Mouse (Mus musculus): ENCODE data around the gene Ifitm3.
"Not testable (repeated sequence)": the region's sequence is repeated elsewhere in the genome, so short reads cannot be mapped to it uniquely, and the experiment has no call there.

Ifitm3 gene

GRCm38 (mm10) chr7:141010593-141010992 lies at the start of gene Ifitm3:
Gene Ifitm3, minus strand, starts transcription at chr7:141010770.
- DNase-seq (ENCODE audit: low read depth): peak; percentile 83

DNA sequence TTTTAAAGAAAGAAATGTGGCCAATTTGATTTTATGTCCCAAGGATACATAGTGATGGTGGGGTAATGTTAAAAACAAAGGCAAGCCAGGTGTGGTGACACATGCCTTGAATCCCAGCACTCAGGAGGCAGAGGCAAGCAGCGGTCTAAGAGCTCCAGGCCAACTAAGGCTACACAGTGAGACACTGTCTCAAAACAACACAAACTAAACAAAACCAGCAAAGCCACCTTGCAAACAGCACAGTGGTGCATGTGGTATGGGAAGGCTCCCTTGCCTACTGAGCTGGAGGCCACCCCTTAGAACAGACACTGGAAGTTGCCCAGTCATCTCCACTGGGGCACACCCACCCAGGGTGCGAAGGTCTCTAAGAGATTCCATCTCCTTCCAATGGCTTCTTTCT lies 49.4 kb upstream of the Ifitm3 start:
- DNase-seq (ENCODE audit: low read depth): no peak

DNA sequence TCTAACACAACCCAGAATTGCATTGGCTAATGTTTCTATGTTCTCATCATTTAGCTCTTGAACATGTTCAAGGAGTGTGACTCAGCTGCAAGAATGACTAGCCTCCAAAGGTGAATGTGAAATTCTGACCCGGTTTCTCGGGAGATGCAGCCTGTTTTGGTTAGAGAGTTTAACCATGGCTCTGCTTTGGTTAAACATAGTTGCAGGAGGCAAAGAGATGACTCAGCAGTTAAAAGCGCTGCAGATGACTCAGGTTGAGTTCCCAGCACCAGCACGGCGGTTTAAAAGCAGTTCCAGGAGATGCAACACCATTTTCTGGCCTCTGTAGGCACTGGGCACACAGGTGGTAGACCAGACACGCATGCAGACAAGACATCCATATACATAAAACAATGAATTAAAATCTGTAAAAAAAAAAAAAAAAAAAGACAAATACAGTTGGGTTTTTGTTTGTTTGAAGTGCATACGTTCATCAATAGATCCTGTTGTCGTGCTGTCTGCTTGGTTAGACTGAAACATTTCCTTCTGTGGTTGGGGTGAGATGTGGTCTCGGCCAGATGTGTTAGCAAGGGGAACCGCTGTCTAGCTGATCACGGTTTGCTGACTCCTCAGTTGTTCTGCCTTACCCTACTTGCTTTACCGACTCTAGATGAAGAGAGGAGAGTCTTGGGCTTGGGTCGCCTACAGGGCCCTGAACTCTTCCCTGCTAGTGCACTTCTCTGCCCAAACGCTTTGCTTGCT lies 48.2 kb upstream of the Ifitm3 start:
- peak; percentile 78 for DNase-seq (ENCODE audit: low read depth)

- DNase-seq (ENCODE audit: low read depth): no peak
Observed at GRCm38 (mm10) chr7:141057541-141057940, 47.0 kb upstream of the Ifitm3 start.

DNA sequence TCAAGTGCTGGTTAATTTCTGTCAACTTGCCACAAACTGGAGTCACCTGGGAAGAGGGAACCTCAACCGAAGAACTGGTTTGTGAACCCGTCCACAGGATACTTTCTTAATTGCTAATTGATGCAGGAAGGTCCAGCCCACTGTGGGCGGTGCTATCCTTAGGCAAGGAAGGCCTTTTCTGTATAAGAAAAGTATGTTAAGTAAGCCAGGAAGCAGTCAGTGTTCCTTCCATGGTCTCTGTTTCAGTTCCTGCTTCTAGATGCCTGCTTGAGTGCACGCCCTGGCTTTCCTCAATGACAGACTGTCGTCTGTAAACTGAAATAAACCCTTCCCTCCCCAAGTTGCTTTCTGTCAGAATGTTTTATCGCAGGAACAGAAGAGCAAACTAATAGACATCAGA lies 46.4 kb upstream of the Ifitm3 start:
- DNase-seq (ENCODE audit: low read depth): no peak

DNA sequence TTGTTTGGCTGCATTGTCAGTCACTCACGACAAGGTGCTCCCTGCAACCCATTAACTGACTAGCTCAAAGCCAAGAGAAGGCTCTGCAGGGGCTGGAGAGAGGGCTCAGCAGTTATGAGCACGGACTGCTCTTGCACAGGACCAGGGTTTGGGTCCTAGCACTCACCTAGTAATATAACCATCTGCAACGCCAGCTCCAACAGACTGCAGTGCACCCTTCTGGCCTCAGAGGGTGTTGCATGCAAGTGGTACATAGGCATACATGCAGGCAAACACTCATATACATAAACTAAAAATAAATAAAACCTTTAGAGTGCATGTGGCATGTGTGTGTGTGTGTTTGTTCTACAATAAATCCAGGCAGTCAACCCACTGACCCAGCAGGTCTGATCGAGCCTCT lies 45.2 kb upstream of the Ifitm3 start:
- DNase-seq (ENCODE audit: low read depth): no peak

DNA sequence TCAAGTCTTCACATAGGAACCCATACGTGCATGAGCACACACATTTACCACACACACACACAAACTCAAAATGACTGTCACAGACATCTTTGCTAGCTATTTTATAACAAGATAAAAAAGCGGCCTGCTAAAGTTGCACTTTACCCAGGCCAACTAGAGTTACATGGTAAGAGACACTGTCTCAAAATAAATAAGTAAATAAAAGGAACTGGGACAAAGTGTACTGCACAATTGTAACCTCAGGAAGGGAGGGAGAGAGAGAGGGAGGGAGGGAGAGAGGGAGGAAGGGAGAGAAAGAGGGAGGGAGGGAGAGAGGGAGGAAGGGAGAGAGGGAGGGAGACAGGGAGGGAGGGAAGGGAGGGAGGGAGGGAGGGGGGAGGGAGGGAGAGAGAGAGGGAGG lies 41.9 kb upstream of the Ifitm3 start:
- DNase-seq (ENCODE audit: low read depth): no peak

DNA sequence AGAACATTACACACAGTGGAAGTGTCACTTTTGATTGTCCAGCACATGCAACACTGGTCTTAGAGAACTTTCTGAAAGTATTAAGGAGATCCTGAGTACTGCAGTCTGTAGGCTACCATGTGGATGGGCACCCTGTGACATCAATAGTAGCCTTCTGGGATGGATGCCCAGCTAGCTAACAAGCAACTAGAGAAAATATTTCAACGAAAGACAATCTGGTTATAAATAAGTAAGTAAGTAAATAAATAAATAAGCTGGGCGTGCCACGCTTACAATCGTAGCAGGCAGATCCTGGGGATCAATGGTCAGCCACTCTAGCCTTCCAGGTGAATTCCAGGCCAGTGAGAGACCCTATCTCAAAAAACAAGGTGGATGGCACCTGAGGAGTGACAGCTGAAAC lies 41.4 kb upstream of the Ifitm3 start:
- DNase-seq (ENCODE audit: low read depth): no peak

GRCm38 (mm10) chr7:141051060-141051685 lies 40.6 kb upstream of the Ifitm3 start:
- no peak for DNase-seq (ENCODE audit: low read depth)

- peak; percentile 37 for DNase-seq (ENCODE audit: low read depth)
Observed at GRCm38 (mm10) chr7:141049326-141049725, 38.8 kb upstream of the Ifitm3 start.

GRCm38 (mm10) chr7:141048226-141049218 lies 38.0 kb upstream of the Ifitm3 start:
- DNase-seq (ENCODE audit: low read depth): peak; percentile 97

DNA sequence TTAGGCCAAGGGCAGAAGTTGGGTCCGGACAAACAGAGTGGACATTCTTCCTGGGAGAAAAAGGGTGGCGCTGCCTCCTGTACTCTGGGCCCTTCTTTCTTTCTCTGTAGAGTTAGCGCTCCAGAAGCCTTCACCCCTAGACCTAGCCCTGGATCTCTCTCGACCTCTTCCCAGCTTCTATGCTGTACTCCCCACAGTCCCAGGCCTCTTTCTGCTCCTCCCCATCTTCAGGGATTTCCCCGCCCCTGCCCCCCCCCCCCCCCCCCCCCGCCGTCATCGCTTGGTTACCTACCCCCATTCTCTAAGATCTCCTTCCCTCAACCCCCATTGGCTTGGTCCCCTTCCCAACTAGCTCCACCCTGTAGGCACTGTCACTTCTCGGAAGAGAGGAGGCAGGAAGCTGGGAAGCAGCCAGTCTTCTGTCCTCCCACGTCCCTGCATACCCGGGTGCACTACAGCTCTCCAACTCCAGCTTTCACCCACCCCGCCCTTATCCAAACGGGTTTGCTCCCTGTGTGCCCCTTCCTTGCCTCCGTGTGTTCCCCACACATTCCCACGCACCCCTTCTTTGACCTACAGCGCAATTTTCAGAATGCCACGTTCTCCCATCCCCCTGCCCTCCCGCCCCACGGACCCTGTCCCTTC lies 37.1 kb upstream of the Ifitm3 start:
- peak; percentile 93 for DNase-seq (ENCODE audit: low read depth)

- peak; percentile 50 for DNase-seq (ENCODE audit: low read depth)
Observed at GRCm38 (mm10) chr7:141046931-141047580, 36.5 kb upstream of the Ifitm3 start.

- DNase-seq (ENCODE audit: low read depth): no peak
Observed at GRCm38 (mm10) chr7:141042539-141042938, 32.0 kb upstream of the Ifitm3 start.

DNA sequence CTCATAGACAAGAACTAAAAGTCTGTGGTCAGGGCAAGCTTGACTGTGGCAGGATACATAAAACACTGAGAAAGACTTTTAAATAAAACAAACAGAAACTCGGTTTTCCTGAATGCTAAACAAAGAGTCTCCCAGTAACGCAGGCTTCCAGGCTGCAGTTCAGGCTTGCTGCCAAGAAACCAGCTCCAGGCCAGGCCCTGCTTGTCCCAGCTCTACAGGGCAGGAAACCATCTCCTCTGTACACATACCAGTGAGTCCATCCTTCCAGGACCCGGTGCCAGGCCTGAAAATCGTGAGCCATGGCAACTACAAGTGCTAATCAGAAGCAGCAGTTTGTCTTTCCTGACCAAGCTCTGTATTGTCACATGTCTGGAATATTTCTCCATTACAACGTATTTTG lies 31.1 kb upstream of the Ifitm3 start:
- peak; percentile 92 for DNase-seq (ENCODE audit: low read depth)

DNA sequence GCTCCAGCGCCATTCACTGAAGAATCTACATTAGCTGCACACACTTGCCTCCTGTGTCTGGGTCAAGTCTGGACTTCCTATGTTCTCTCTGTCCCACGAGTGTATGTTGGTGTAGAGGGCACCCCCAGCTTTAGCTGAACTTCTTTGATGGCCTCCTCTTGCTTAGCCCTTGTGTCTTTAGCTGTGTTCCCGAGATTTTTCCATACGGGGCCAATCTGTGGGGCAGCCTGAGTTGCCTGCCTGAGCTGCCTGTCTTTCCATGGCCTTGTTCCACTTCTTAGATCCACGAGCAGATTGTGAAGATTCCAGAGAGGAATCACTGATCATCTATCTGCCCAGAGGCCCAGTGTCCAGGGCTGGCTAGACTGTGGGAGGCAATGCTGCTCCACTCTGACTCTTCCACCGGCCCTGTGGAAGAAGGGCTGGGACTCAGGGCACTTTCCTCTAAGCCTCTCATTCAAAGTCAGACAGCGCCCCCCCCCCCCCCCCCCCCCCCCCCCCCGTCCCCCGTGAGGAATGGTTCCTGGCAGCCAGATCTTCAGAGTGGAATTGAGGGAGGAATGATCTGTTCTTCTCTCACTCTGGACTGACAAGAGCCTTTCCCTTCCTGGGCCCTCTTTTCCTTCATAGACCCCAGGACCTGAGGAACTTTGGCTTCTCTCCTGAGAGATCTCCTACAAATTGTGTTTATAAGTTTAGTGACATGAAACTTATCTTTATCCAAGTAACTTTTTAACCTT lies 30.5 kb upstream of the Ifitm3 start:
- DNase-seq (ENCODE audit: low read depth): peak; percentile 45

DNA sequence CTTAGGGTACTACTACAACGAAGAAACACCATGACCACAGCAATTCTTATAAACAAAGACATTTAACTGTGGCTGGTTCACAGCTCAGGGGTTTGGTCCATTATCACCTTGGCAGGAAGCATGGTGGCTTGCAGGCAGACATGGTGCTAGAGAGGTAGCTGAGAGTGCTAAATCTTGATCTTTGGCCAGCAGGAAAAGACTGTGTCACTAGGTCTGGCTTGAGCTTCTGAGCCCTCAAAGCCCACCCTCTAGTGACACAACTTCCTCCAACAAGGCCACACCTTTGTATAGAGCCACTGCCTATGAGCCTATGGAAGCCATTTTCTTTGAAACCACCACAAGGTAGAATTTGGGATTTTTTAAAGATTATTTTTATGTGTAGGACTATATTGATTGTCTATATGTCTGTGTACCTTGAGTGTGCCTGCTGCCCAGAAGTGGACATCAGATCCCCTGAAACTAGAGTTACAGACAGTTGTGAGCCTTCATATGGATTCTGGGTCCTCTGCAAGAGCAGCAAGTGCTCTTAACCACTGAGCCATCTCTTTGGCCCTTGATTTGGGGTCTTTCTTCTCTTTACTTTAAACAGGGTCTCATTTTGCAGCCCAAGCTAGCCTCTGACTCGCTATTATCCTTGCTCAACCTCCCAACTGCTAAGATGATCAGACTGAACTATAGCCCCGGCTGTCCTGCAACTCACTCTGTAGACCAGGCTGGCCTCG lies 29.0 kb upstream of the Ifitm3 start:
- DNase-seq (ENCODE audit: low read depth): no peak

- no peak for DNase-seq (ENCODE audit: low read depth)
Observed at GRCm38 (mm10) chr7:141038090-141039032, 27.8 kb upstream of the Ifitm3 start.

- DNase-seq (ENCODE audit: low read depth): not testable (repeated sequence)
Observed at GRCm38 (mm10) chr7:141036624-141037023, 26.1 kb upstream of the Ifitm3 start.
